Mouse (Mus musculus): ENCODE data around the gene Fuca1. TPM values are rescaled to one million over a fixed set of nuclear protein-coding genes. Genes with fewer than 3 reads are reported as not detected.
"Not testable (repeated sequence)": the region's sequence is repeated elsewhere in the genome, so short reads cannot be mapped to it uniquely, and the experiment has no call there.

Fuca1 gene
- total RNA-seq, 2 experiments from 2014 or later, result 46.8 to 47.9 TPM

DNA sequence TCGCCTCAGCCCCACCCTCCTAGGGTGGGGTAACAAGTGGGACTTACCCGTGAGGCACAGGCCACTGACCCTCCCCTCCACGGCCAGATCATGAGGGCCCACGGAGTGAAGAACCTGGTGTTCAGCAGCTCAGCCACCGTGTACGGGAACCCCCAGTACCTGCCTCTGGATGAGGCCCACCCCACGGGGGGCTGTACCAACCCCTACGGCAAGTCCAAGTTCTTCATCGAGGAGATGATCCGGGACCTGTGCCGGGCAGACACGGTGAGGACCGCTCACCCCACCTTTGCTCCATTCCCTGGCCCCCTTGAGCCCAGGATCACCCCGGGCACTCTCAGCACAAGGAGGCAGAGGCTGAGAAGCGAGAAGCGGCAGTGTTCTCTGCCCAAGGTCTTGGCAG is 45.7 kb downstream of the Fuca1 start:
- intact Hi-C loops (cut with DNase I), result no loop called here
- no peak for DNase-seq (ENCODE audit: extremely low spot score in 1 of 2, low spot score in 2 of 2)

GRCm38 (mm10) chr4:135967086-135967760 is 46.7 kb downstream of the Fuca1 start:
- intact Hi-C loops (cut with DNase I), result no loop called here
- DNase-seq (ENCODE audit: extremely low spot score in 1 of 2, low spot score in 2 of 2), result no peak

DNA sequence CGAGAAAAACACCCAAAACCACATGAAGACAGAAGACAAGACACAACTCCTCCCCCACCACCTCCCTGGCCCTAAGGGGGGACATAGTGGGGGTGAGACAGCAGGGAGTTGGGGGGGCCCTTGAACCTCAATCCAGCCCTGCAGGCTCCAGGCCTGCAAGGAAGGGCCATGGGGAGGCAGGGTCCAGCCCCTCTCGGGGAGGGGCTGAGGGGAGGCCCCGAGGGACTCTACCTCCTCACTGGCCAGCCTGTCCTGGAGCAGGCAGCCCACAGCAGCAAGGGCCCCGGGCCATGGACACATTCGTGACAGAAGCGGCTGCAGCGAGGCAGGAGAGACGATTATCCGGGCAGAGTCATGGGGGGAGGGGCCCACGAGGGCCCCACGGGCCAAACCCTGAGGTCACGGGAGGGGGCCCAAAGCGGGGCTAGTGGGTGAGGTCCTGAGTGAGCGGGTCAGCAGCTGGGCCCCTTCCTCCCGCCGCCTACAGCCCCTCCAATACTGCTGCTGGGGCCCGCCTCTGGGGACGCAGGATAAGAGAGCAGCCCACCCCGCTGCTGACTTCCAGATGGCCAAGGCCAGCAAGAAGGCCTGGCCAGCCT is 47.8 kb downstream of the Fuca1 start:
- intact Hi-C loops (cut with DNase I), result no loop called here
- DNase-seq (ENCODE audit: extremely low spot score in 1 of 2, low spot score in 2 of 2), result no peak

- intact Hi-C loops (cut with DNase I), result no loop called here
- DNase-seq (ENCODE audit: extremely low spot score in 1 of 2, low spot score in 2 of 2), result no peak
Measured at GRCm38 (mm10) chr4:135969070-135969750, 48.7 kb downstream of the Fuca1 start.

DNA sequence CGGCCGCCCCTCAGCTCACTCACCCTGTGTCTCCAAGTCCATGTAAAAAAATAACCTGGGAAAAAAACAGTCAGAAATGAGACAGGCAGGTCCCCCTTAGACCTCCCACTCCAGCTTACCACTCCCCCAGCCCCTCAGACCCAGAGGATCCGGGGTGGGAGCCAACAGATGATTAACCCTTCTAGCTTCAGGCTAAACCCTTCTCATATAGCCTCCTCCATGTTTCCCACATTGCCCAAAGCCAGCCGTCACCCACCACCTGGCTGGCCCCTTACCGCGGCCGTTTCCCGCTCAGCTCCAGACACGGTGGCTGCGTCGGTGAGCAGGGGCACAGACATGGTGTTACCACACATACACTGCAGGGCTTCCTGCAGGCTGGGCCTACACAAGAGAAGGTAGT is 50.0 kb downstream of the Fuca1 start:
- no peak for DNase-seq (ENCODE audit: extremely low spot score in 1 of 2, low spot score in 2 of 2)
- intact Hi-C loops (cut with DNase I), result no loop called here

DNA sequence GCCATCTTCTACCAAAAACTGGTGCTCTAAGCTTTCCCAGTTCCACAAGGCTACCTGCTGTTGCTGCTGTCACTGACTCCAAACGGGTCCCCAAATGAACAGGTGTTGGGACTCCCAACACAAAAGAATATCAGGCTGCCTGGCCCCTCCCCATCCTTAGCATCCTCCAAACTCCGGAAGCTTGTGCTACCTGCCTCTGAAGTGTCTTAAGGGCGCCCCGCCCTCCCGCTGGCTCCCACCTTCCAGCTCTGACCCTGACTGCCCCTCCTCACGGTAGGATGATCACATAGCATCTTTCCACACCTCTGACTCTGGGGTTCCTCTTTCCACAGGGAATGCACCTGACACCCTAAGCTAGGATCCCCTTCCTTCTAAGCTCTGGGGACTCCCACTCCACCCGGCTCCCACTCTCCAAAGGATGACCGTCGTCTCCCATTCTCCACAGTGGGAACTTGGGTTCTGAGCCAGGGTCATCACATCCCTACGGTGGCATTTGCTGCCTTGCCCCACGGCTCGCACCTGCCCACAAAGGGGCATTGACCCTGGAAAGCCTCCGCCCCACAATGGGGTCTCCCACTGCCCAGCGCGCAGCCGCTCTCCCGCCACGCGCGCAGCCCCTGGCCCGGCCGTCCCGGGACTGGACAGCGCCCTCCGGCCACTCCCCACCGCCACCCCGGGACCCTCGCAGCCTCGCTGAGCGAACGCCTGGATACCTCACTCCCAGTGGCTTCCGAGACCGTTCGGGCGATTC is 51.4 kb downstream of the Fuca1 start:
- no peak for DNase-seq (ENCODE audit: extremely low spot score in 1 of 2, low spot score in 2 of 2)
- intact Hi-C loops (cut with DNase I), result no loop called here

DNA sequence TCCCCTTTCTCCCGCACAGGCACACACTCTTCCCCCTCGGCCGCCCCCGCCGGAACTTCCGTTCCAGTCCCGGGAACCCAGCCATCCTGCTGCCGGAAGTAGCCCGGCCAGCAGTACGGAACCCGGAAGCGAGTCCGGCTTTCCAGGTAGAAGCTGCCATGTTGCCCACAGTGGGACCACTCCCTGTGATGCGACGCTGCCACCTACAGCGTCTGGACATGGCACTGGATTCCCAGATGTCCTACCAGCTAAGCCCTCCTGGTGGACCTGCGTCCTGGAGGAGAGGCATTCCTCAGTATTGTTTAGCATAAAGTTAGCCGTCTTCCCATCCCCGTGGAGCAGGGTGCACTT is 52.0 kb downstream of the Fuca1 start, which contains the start of gene Lypla2:
TSS of gene Lypla2 (minus strand) at position 71 of the 351 bp plus-strand sequence.
- peak; percentile 87 to 93 for DNase-seq (ENCODE audit: extremely low spot score in 1 of 2, low spot score in 2 of 2)
- intact Hi-C loops (cut with DNase I), result no loop called here

DNA sequence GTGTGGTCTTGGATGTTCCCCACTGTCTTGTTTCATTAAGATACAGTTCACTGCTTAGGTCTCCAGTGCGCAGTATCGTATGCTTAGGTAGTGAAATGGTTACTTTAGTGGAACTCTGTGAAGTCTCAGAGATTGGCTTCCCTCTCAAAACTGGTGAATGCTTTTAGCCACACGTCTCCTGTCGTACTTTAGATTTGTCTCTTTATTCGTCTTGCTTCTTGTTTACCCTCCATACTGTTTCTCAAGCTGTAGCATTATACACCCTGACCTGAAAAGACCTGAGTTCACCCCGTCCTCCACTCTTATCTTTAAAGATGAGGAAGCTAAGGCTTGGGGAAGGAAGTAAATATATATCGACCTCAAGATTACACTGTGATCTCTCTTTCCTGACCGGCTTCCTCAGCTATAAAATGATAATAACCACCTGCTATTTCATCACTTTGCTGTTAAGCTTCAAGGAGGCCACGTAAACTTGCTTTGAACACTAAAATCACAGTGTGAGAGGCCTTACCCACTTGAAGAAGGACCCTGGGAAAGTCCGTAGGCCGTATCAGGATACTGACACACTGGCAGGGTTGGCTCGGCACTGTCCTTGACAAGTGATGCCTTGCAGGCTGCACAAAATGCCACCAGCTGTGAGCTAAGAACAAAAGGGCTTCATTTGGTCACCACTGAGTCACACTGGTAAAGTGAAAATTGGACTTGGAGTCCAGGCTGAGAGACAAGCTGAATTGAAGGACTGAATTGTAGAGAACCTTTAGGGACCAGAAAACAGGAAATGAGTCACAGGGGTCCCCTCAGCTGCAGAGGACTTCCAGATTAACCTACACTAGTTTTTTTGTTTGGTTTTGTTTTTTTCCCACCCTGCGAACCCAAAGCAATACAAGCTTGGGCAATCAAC is 52.6 kb downstream of the Fuca1 start:
- DNase-seq (ENCODE audit: extremely low spot score in 1 of 2, low spot score in 2 of 2), result no peak
- intact Hi-C loops (cut with DNase I), result no loop called here

DNA sequence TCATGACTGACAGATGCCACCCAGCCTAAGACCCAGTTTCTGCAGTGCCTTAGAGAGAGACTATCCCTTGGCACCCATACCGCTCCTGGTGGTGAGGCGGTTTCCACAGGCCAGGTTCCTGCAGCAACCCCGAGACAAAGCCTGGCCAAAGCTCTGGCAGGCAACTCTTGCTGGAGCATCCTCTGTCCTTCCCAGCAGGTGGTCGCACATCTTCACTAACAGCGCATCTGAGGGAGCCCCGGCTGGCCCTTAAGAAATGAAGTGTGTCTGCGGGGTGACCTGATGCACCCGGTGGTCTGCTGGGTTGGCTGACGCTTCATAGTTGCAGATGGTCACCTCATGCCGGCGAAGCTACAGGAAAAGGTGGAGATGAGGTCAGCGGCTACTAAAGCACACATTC is 55.6 kb downstream of the Fuca1 start:
- intact Hi-C loops (cut with DNase I), result no loop called here

GRCm38 (mm10) chr4:135980223-135980622 is 59.7 kb downstream of the Fuca1 start:
- not testable (repeated sequence) for DNase-seq (ENCODE audit: extremely low spot score in 1 of 2, low spot score in 2 of 2)
- intact Hi-C loops (cut with DNase I), result loop anchor here (10.0 kb wide), 1 partner anchor 75 kb away; the partner anchor contains the start of gene Rpl11

More for the DNA sequence above, 55.6 kb downstream of the Fuca1 start:
- DNase-seq (ENCODE audit: extremely low spot score in 1 of 2, low spot score in 2 of 2), result peak in 1 of 2 experiments; percentile 20

- peak; percentile 59 to 63 for DNase-seq (ENCODE audit: extremely low spot score in 1 of 2, low spot score in 2 of 2)
- intact Hi-C loops (cut with DNase I), result loop anchor here (10.0 kb wide), 1 partner anchor 73 kb away; the partner anchor contains the start of gene Rpl11
Measured at GRCm38 (mm10) chr4:135981524-135982063, 61.1 kb downstream of the Fuca1 start.

- intact Hi-C loops (cut with DNase I), result loop anchor here (10.0 kb wide), 1 partner anchor 70 kb away; the partner anchor contains the start of gene Rpl11
- DNase-seq (ENCODE audit: extremely low spot score in 1 of 2, low spot score in 2 of 2), result no peak
Measured at GRCm38 (mm10) chr4:135984556-135984955, 64.0 kb downstream of the Fuca1 start.

DNA sequence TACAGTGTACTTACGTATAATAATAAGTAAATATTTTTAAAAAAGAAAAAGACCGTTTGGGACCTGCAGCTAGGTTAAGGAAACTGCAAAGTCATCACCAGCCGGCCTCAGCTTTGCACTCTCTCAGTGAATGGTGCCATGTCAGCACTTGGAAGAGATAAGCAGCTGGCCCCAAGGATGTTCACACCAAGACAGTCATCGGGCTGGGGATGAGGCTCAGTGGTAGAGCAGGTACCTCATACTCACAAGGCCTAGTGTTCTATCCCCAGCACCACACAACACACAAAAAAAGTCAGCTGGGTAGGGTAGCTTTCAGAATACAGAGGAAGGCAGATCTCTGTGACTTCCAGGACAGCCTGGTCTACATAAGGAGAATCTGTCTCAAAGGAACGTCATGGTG is 64.7 kb downstream of the Fuca1 start:
- DNase-seq (ENCODE audit: extremely low spot score in 1 of 2, low spot score in 2 of 2), result no peak
- intact Hi-C loops (cut with DNase I), result loop anchor here (10.0 kb wide), 1 partner anchor 70 kb away; the partner anchor contains the start of gene Rpl11

DNA sequence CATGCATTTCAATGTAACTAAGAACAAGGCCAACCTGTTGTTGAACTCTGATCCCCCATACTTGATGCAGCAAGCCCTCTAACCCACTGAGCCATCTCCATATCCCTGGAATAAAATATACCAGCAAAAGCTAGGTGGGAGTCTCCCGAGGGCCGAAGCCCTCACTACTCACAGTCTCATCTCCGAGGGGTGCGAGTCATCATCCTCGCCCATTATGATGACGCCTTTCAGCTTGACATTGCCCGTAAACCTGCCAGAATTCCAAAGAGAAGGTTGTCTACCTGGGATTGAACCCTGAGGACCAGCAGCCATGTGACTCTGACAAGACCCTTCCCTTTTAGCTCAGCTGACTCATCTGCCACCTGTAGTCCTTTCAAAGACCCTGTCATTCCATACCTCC is 65.2 kb downstream of the Fuca1 start:
- DNase-seq (ENCODE audit: extremely low spot score in 1 of 2, low spot score in 2 of 2), result no peak
- intact Hi-C loops (cut with DNase I), result loop anchor here (10.0 kb wide), 1 partner anchor 69 kb away; the partner anchor contains the start of gene Rpl11

GRCm38 (mm10) chr4:135986301-135986942 is 65.9 kb downstream of the Fuca1 start:
- DNase-seq (ENCODE audit: extremely low spot score in 1 of 2, low spot score in 2 of 2), result no peak
- intact Hi-C loops (cut with DNase I), result loop anchor here (10.0 kb wide), 1 partner anchor 68 kb away; the partner anchor contains the start of gene Rpl11

DNA sequence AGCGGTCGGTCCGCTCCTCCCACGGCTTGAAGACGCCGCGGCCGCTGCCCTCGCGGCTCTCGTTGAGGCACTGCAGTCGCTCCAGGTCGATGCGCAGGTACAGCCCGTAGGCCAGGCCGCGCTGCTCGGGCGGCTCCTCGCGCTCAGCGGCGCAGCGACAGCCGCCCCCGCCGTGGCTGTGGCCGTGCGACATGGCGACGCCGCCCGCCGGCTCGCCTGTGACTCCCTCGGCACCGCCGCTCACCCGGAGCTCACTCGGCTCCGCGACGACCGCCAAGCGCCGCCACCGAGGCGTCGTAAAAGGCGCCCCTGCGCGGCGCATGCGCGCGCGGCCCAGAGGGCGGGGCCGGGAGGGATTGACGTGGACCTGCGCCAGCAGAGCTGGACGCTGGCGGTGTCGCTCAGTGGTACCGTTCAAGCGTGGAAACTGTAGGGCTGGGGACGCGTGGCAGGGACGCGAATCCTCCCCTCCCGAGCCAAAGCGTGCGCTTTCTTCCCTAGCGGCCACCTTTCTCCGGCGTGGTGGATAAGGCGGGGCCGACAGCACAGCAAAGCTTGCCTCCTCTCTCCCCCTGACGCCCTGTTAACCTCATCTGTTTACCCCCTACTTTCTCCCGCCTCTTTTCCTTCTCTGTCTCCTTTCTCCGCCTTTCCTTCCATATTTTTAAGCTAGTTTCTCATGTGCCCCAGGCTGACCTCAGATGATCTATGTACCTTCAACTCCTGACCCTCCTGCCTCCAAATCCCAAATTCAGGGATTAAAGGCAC is 66.6 kb downstream of the Fuca1 start, which contains the start of gene Pithd1:
TSS of gene Pithd1 (minus strand) at position 322 of the 768 bp plus-strand sequence.
- DNase-seq (ENCODE audit: extremely low spot score in 1 of 2, low spot score in 2 of 2), result peak; percentile 87 to 94
- intact Hi-C loops (cut with DNase I), result loop anchor here (10.0 kb wide), 1 partner anchor 68 kb away; the partner anchor contains the start of gene Rpl11

All from left cerebral cortex, postnatal 10 days (tissue).